Mouse (Mus musculus) macrophage (primary cell): ENCODE measurements around the gene Ankrd1. TPM values are rescaled to one million over a fixed set of nuclear protein-coding genes. Genes with fewer than 3 reads are reported as not detected.

Source experiments
- H3K27ac ChIP-seq: fragments of 350-480 bp; formaldehyde crosslinking; 2 replicates; pipeline ENCODE4 v1.9.0; 2021
- H3K36me3 ChIP-seq: fragments of 350-480 bp; formaldehyde crosslinking; 2 replicates; pipeline ENCODE4 v1.9.0; 2021; ENCODE audit errors: inconsistent target
- H3K4me3 ChIP-seq: fragments of 350-480 bp; formaldehyde crosslinking; 2 replicates; pipeline ENCODE4 v1.9.0; 2021; ENCODE audit errors: inconsistent target
- H3K79me2 ChIP-seq: fragments of 350-480 bp; formaldehyde crosslinking; 2 replicates; pipeline ENCODE4 v1.9.0; 2021; ENCODE audit errors: inconsistent target
- WGBS: methylation state at CpG from one replicate; pipeline ENCODE4 v1.1.7; 2026; ENCODE audit warnings: inconsistent platforms; ENCODE audit not compliant: missing documents; 5-methylcytosine and 5-hydroxymethylcytosine counted together
- polyA plus RNA-seq: library from polyadenylated mRNA; stranded (reverse); fragments of 250-400 nt; gene quantifications from 3 replicates; pipeline ENCODE4 v1.2.4, GENCODE M21; 2018; ENCODE audit warnings: inconsistent platforms

Gene Ankrd1
- polyA plus RNA-seq, 1 experiment from 2014 or later = not detected

- WGBS = 33% methylated on average over 9 of the region's 9 CpGs
- no peak overlapping the region for H3K4me3 ChIP-seq
Measured at GRCm38 (mm10) chr19:36129213-36129612, 9.3 kb upstream of the Ankrd1 start.

GRCm38 (mm10) chr19:36128440-36128839 lies 8.5 kb upstream of the Ankrd1 start:
- WGBS = 96% methylated on average over 3 of the region's 3 CpGs
- Histone ChIP-seq H3K79me2 (no peaks in the 10 kb centered on the region), H3K4me3 (no peak overlapping the region), H3K36me3 (no peaks in the 10 kb centered on the region), H3K27ac (no peak overlapping the region)

More at GRCm38 (mm10) chr19:36129213-36129612, 9.3 kb upstream of the Ankrd1 start:
- no peak overlapping the region for H3K27ac ChIP-seq
- no peaks in the 10 kb centered on the region for H3K36me3 ChIP-seq
- no peaks in the 10 kb centered on the region for H3K79me2 ChIP-seq

- WGBS = 92% methylated on average over 1 of the region's 1 CpGs
- no peaks in the 10 kb centered on the region for H3K36me3 ChIP-seq
- H3K27ac ChIP-seq = no peak overlapping the region
- H3K79me2 ChIP-seq = no peaks in the 10 kb centered on the region
- no peak overlapping the region for H3K4me3 ChIP-seq
Measured at GRCm38 (mm10) chr19:36124203-36124602, 4.3 kb upstream of the Ankrd1 start.

DNA sequence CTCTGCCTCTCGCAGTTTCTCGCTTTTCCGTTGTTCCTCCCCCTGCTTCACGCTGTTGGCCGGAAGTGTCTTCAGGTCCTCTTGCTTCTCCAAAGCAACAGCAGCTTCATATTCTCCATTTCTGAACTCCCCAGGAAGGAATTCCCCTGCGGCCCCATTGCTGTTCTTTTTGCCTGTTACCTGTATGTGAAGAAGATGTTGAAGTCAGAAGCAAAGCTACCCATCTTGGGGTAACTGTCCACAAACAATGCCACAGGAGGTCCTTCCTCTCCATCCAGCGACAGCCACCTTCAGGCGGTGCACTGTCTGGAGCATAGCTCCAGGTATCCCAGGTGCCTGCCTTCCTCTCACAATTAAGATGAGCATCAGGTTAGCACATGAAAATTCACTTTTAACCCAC lies 680 bp downstream of the Ankrd1 start:
- WGBS = 95% methylated on average over 7 of the region's 8 CpGs
- Histone ChIP-seq H3K4me3 (no peak overlapping the region), H3K27ac (no peak overlapping the region), H3K79me2 (no peaks in the 10 kb centered on the region), H3K36me3 (no peaks in the 10 kb centered on the region)

- Histone ChIP-seq H3K4me3 (no peak overlapping the region), H3K36me3 (no peaks in the 10 kb centered on the region), H3K79me2 (no peaks in the 10 kb centered on the region), H3K27ac (no peak overlapping the region)
- 90% methylated on average over 4 of the region's 4 CpGs for WGBS
Measured at GRCm38 (mm10) chr19:36116185-36116584, 3.7 kb downstream of the Ankrd1 start.

DNA sequence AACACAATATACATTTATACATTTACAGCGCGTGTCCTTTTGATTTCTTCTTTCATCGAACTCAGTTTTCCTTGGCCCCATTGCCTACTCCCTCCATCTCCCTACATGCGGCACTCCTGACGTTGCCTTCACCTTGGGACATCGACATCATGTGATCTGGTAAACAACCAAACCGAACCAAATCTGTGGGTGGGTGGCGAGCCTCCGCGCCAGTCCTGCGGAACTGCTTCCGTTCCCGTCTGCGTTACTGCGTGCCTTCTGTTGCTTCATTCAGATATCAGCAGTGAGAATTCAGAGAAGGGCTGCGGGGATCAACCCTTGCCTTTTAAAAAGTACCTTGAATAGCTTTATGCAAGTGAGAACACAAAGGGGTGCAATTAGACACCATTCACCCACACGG lies 7.9 kb downstream of the Ankrd1 start:
- Histone ChIP-seq H3K4me3 (no peak overlapping the region), H3K27ac (no peak overlapping the region), H3K36me3 (no peaks in the 10 kb centered on the region), H3K79me2 (no peaks in the 10 kb centered on the region)
- 59% methylated on average over 17 of the region's 17 CpGs for WGBS

- WGBS = 48% methylated on average over 7 of the region's 7 CpGs
- no peak overlapping the region for H3K27ac ChIP-seq
- no peak overlapping the region for H3K4me3 ChIP-seq
- no peaks in the 10 kb centered on the region for H3K79me2 ChIP-seq
- no peaks in the 10 kb centered on the region for H3K36me3 ChIP-seq
Measured at GRCm38 (mm10) chr19:36111054-36111895, 8.6 kb downstream of the Ankrd1 start.

DNA sequence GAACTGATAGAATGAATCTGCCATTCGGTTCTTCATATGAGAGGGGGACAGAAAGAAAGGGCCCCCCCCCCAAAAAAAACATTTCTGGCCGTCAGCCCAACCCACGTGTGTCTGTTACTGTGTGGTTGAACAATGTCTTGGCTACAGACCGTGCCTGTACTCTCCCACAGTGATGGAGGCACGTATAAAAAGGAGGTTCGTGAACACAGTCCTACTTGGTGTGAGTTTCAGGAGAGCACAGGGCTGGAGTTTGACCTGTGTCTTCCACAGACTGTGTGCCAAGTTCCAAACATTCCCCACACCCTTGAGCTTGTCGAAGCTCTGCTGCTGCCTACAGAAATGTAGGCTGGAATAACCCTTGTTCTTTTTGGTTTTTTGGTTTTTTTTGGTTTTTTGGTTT lies 9.4 kb downstream of the Ankrd1 start:
- Histone ChIP-seq H3K79me2 (no peaks in the 10 kb centered on the region), H3K4me3 (no peak overlapping the region), H3K36me3 (no peaks in the 10 kb centered on the region), H3K27ac (no peak overlapping the region)
- 38% methylated on average over 7 of the region's 7 CpGs for whole genome bisulfite sequencing

- Histone ChIP-seq H3K4me3 (no peak overlapping the region), H3K27ac (no peak overlapping the region), H3K36me3 (no peaks in the 10 kb centered on the region), H3K79me2 (no peaks in the 10 kb centered on the region)
- WGBS = 92% methylated on average over 14 of the region's 26 CpGs
Measured at GRCm38 (mm10) chr19:36109318-36109944, 10.5 kb downstream of the Ankrd1 start.

GRCm38 (mm10) chr19:36103909-36104308 lies 16.0 kb downstream of the Ankrd1 start:
- peaks cover 31% of the 10 kb centered on the region for H3K36me3 ChIP-seq
- no peak overlapping the region for H3K27ac ChIP-seq
- 45% methylated on average over 5 of the region's 5 CpGs for WGBS

GRCm38 (mm10) chr19:36098916-36099315 lies 21.0 kb downstream of the Ankrd1 start:
- H3K79me2 ChIP-seq = no peaks in the 10 kb centered on the region
- peaks cover 57% of the 10 kb centered on the region for H3K36me3 ChIP-seq
- H3K4me3 ChIP-seq = no peak overlapping the region
- H3K27ac ChIP-seq = no peak overlapping the region
- 92% methylated on average over 7 of the region's 7 CpGs for WGBS

More at GRCm38 (mm10) chr19:36103909-36104308, 16.0 kb downstream of the Ankrd1 start:
- Histone ChIP-seq H3K4me3 (no peak overlapping the region), H3K79me2 (no peaks in the 10 kb centered on the region)

DNA sequence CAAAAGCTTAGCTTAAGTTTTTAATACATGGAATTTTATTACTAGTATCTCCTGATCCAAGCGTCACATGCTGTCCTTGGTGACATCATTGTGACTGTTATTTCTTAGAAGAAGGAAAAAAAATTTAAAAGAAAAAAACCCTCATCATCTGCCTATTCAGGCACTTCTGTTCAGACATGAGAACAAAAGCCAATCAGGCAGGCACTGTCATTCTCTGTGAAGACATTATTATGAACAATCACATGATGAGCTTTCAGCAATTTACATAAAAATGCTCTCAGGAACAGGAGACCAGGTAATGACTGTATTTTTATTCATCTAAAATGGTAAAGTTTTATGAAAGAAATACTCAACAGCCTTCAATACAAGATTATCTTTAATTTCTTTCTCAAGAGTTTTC lies 21.6 kb downstream of the Ankrd1 start:
- H3K4me3 ChIP-seq = no peak overlapping the region
- no peak overlapping the region for H3K27ac ChIP-seq
- H3K36me3 ChIP-seq = peaks cover 57% of the 10 kb centered on the region
- no peaks in the 10 kb centered on the region for H3K79me2 ChIP-seq
- 88% methylated on average over 1 of the region's 1 CpGs for WGBS

- Histone ChIP-seq H3K4me3 (no peak overlapping the region), H3K27ac (no peak overlapping the region), H3K36me3 (peaks cover 52% of the 10 kb centered on the region), H3K79me2 (no peaks in the 10 kb centered on the region)
- 84% methylated on average over 3 of the region's 3 CpGs for WGBS
Measured at GRCm38 (mm10) chr19:36097194-36097593, 22.7 kb downstream of the Ankrd1 start.

DNA sequence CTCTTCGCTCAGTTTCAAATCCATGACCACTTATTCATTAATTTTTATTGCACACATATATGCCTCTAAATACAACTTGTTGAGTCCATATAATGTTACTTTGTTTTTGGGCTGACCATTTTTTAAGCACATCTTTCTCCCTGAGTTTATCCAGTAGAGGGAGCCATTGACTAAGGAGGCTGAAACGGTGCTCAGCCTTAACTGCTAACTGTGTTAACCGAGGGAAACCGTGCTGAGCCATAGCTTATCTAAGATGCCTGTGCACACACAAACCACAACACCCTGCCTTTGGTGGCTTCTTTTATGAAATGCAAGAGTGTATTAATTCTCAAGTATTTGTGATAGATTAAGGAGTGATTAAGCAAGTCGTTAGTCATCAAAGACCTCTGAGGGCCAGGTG lies 29.1 kb downstream of the Ankrd1 start:
- Histone ChIP-seq H3K36me3 (peaks cover 28% of the 10 kb centered on the region), H3K79me2 (no peaks in the 10 kb centered on the region), H3K27ac (no peak overlapping the region), H3K4me3 (no peak overlapping the region)
- WGBS = 36% methylated on average over 5 of the region's 5 CpGs
